Comparison of ENCODE assay signal across 10 mouse cellular contexts in genomic region chr1:180210031-180210432, GRCm38 (mm10). TPM values are rescaled to one million over a fixed set of nuclear protein-coding genes. Genes with fewer than 3 reads are reported as not detected.
A peak's percentile ranks its signal among the peaks of the same experiment; 100 is the strongest.
DNase-seq lines count a peak whose midpoint lies in the region; ATAC-seq lines count a peak whose summit lies in the region.
"Had no signal": no experiment of that assay in that cellular context is flagged by ENCODE, and none has a peak within 500 bp of the region (broad histone marks: within the 10 kb centered on the region; RNA-seq: fewer than 3 reads in every experiment).

No protein-coding gene starts in this region.

- H3K27me3 ChIP-seq in liver, embryonic 12.5 days (replicated peaks): no peaks in the 10 kb centered on the region
- H3K27me3 ChIP-seq: embryonic facial prominence, embryonic 15.5 days had no signal

- H3K4me1 ChIP-seq in liver, embryonic 12.5 days: peaks cover 15% of the 10 kb centered on the region
- H3K4me1 ChIP-seq: embryonic facial prominence, embryonic 15.5 days had no signal

- no peaks in the 10 kb centered on the region; the same call in 1 of the 2 replicates for H3K9me3 ChIP-seq in liver, embryonic 12.5 days (replicated peaks)
- H3K9me3 ChIP-seq: embryonic facial prominence, embryonic 15.5 days had no signal

- WGBS in liver, embryonic 12.5 days (ENCODE audit: insufficient replicate concordance): 47% methylated on average over 4 of the region's 4 CpGs

- no peak for ATAC-seq in liver, embryonic 12.5 days

- intact Hi-C loops in heart, postnatal 25 days (cut with DNase I): no loop called here
- intact Hi-C loops in heart, postnatal 14 days (cut with DNase I): loop anchor here (5.0 kb wide), 1 partner anchor 353 kb away; no protein-coding TSS in a partner anchor

- H3K36me3 ChIP-seq in liver, embryonic 12.5 days: no peaks in the 10 kb centered on the region
- H3K36me3 ChIP-seq: embryonic facial prominence, embryonic 15.5 days had no signal

- H3K27ac ChIP-seq in liver, embryonic 12.5 days: no peak overlapping the region
- H3K27ac ChIP-seq: embryonic facial prominence, embryonic 15.5 days; left cerebral cortex, adult 2 months had no signal

- peak; percentile 70 to 82 for DNase-seq in heart, adult 18-20 months
- DNase-seq in heart, postnatal 25 days (ENCODE audit: low spot score): no peak
- DNase-seq in adrenal gland, adult (ENCODE audit: inconsistent age in 2 of 2, low spot score in 1 of 2): peak; percentile 80 to 94
- DNase-seq in adrenal gland, postnatal 36 days: peak; percentile 78 to 82
- peak; percentile 30 to 55 for DNase-seq in heart, postnatal 14 days
- no peak for DNase-seq in right cerebral cortex, adult 18-20 months
- no peak for DNase-seq in right cerebral cortex, postnatal 14 days

- H3K9ac ChIP-seq in liver, embryonic 12.5 days: no peak overlapping the region
- H3K9ac ChIP-seq: embryonic facial prominence, embryonic 15.5 days had no signal

- no peak overlapping the region for H3K4me2 ChIP-seq in liver, embryonic 12.5 days
- H3K4me2 ChIP-seq: embryonic facial prominence, embryonic 15.5 days had no signal

- no peak overlapping the region for H3K4me3 ChIP-seq in liver, embryonic 12.5 days
- H3K4me3 ChIP-seq: embryonic facial prominence, embryonic 15.5 days; left cerebral cortex, adult 2 months had no signal

RNA-seq across cellular contexts. Expression of gene Coq8a, which starts 10.6 kb away (rescaled TPM):
- 1,000 to 10,000 TPM in 1 of 2 experiments, 100 to 1,000 TPM in 1; 974 to 1,043 TPM for total RNA-seq in heart, adult 18-20 months (2021)
- 100 to 1,000 TPM; 810 to 852 TPM for total RNA-seq in heart, postnatal 25 days (2021)
- total RNA-seq in adrenal gland, postnatal 36 days (2021): 100 to 1,000 TPM; 284 to 434 TPM
- 100 to 1,000 TPM; 741 to 790 TPM for total RNA-seq in heart, postnatal 14 days (2021)
- polyA plus RNA-seq in liver, embryonic 12.5 days (2016; fragmentation: Nextera tagmentation; extraction: Ambion mirVana): 5.0 and 7.8 TPM in 2 replicates

RNA-seq across cellular contexts. Expression of gene Psen2, which starts 53.2 kb away (rescaled TPM):
- total RNA-seq in heart, adult 18-20 months (2021): 10 to 100 TPM; 12.1 to 16.3 TPM
- total RNA-seq in heart, postnatal 25 days (2021): 10 to 100 TPM; 12.4 to 13.9 TPM
- total RNA-seq in adrenal gland, postnatal 36 days (2021): 10 to 100 TPM; 24.5 to 33.5 TPM
- 10 to 100 TPM; 12.0 to 13.0 TPM for total RNA-seq in heart, postnatal 14 days (2021)
- 20.9 and 21.3 TPM in 2 replicates for polyA plus RNA-seq in liver, embryonic 12.5 days (2016; fragmentation: Nextera tagmentation; extraction: Ambion mirVana)

Comparison
In these comparisons a context has a peak if more than half of its experiments do, and no peak if none do; other contexts are left out.
1. DNase-seq: peak in heart, adult 18-20 months (2 of 2), adrenal gland, adult (2 of 2), adrenal gland, postnatal 36 days (2 of 2) and heart, postnatal 14 days (2 of 2); none in heart, postnatal 25 days (single experiment), right cerebral cortex, adult 18-20 months (single experiment) and right cerebral cortex, postnatal 14 days (single experiment).